Mouse (Mus musculus) G1E (cell line): ENCODE results near the gene Ahnak2.

ENCODE experiments used
- CTCF ChIP-seq: IDR thresholded peaks from 2 replicates; pipeline ENCODE4 v1.5.1; 2012; ENCODE audit warnings: low read depth, low read length, inconsistent platforms, mixed read lengths
- GATA1 ChIP-seq: IDR thresholded peaks from 2 replicates; pipeline ENCODE4 v1.6.1; 2012; ENCODE audit warnings: borderline replicate concordance, low read length, inconsistent platforms, mixed read lengths
- GATA2 ChIP-seq: IDR thresholded peaks from 2 replicates; pipeline ENCODE4 v1.6.1; 2012; ENCODE audit warnings: low read depth, low read length, inconsistent platforms, borderline replicate concordance
- POLR2AphosphoS5 ChIP-seq: IDR thresholded peaks from 2 replicates; pipeline ENCODE4 v1.6.1; 2012; ENCODE audit warnings: low read depth, low read length, inconsistent platforms; ENCODE audit not compliant: insufficient replicate concordance
- TAL1 ChIP-seq: conservative IDR thresholded peaks from 2 replicates; pipeline ENCODE4 v1.6.1; 2012; ENCODE audit warnings: low read depth, low read length, inconsistent platforms, mixed read lengths

DNA sequence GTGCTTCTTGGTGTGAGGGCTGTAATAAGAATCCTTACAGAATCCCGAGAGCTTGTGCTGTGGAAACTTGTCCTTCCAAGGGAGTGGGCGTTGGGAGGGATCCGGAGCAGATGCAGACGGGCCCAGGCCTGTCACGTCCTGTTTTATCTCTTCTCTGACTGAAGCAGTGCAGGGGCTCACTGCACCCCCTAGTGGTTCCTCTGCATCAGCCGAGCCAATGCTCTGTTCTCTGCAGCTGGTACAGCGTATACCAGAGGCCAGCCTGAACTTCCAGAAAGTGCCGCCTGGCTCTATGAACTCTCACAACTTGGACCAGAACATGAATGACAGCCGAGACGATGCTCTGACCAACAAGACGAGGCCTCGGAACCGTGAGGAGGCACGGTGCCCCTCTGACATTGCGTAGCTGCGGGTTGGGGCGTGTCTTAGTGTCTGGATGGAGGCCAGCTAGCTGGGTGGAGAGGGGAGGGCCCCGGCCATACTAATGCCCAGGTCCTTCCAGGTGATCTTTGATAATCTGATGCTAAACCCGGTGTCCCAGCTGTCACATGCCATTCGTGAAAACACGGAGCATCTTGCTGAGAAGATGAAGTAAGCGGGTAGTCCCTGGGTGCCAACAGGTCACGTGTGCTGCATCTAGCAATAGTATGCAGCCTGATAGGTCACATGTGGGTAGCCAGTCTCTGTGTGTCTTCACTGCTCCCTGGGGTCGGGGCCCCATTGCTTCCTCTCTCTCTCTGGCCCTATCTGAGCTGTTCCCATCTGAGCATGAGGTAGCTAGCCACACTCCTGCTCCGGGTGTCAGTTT, 59.1 kb downstream of the Ahnak2 start:
- TF ChIP-seq CTCF, result peak; percentile 83
- no peak for TF ChIP-seq POLR2AphosphoS5
- TF ChIP-seq GATA2, result no peak
- TF ChIP-seq GATA1, result no peak
- TF ChIP-seq TAL1, result no peak
